Mouse (Mus musculus) frontal cortex, postnatal 25 days (tissue): ENCODE data around the gene Ihh.
A peak's percentile ranks its signal among the peaks of the same experiment; 100 is the strongest.

ENCODE experiments used
- DNase-seq, 2 experiments: peaks; one replicate each; pipeline ENCODE4 v3.0.0; 2022; ENCODE audit warnings: low spot score in 2 of 2

The Ihh gene

GRCm38 (mm10) chr1:74947986-74948670 lies 3.3 kb downstream of the Ihh start:
- no peak for DNase-seq

- no peak for DNase-seq
Observed at GRCm38 (mm10) chr1:74941651-74942360, 9.7 kb downstream of the Ihh start.

- no peak for DNase-seq
Observed at GRCm38 (mm10) chr1:74939762-74940161, 11.7 kb downstream of the Ihh start.

GRCm38 (mm10) chr1:74936221-74936830 lies 15.1 kb downstream of the Ihh start:
- no peak for DNase-seq

- DNase-seq: peak; percentile 58 to 64
Observed at GRCm38 (mm10) chr1:74935402-74935801, 16.1 kb downstream of the Ihh start, which contains the start of gene Cfap65. TSS of gene Cfap65 (minus strand) at chr1:74935599.

GRCm38 (mm10) chr1:74927621-74928296 lies 23.7 kb downstream of the Ihh start:
- no peak for DNase-seq

GRCm38 (mm10) chr1:74926721-74927120 lies 24.8 kb downstream of the Ihh start:
- DNase-seq: peak; percentile 22 to 31

- DNase-seq: no peak
Observed at GRCm38 (mm10) chr1:74924464-74924863, 27.0 kb downstream of the Ihh start.

GRCm38 (mm10) chr1:74915706-74916105 lies 35.8 kb downstream of the Ihh start:
- no peak for DNase-seq

GRCm38 (mm10) chr1:74902191-74902590 lies 49.3 kb downstream of the Ihh start:
- DNase-seq: no peak

- peak; percentile 52 to 65 for DNase-seq
Observed at GRCm38 (mm10) chr1:74901686-74902085, 49.8 kb downstream of the Ihh start.

- DNase-seq: no peak
Observed at GRCm38 (mm10) chr1:74900341-74901285, 50.9 kb downstream of the Ihh start.

GRCm38 (mm10) chr1:74898656-74899431 lies 52.6 kb downstream of the Ihh start:
- DNase-seq: no peak

- DNase-seq: no peak
Observed at GRCm38 (mm10) chr1:74897976-74898375, 53.5 kb downstream of the Ihh start.
